Mouse (Mus musculus) hindbrain, embryonic 16.5 days (tissue): ENCODE measurements around the gene Rab31. TPM values are rescaled to one million over a fixed set of nuclear protein-coding genes. Genes with fewer than 3 reads are reported as not detected.
A peak's percentile ranks its signal among the peaks of the same experiment; 100 is the strongest.

Experiments used
- ATAC-seq: fragments of 200-750 bp; cut with Nextera tagmentation; 2 replicates; pipeline ENCODE4 v1.8.0; 2017; ENCODE audit warnings: moderate TSS enrichment, moderate library complexity
- H3K27ac ChIP-seq: fragments of 300-500 bp; sonication (generic); 2 replicates; pipeline ENCODE4 v1.5.1; 2014; ENCODE audit warnings: low read depth, mild to moderate bottlenecking, control low read depth, low read length, moderate library complexity
- H3K27me3 ChIP-seq: fragments of 300-500 bp; sonication (generic); replicated peaks from 2 replicates; pipeline ENCODE4 v1.6.1; 2014; ENCODE audit warnings: low read length; ENCODE audit not compliant: control insufficient read depth, insufficient read depth
- H3K36me3 ChIP-seq: fragments of 300-500 bp; sonication (generic); 2 replicates; pipeline ENCODE4 v1.6.1; 2014; ENCODE audit warnings: mild to moderate bottlenecking, low read length, moderate library complexity, mixed read lengths; ENCODE audit not compliant: control insufficient read depth, insufficient read depth
- H3K4me1 ChIP-seq: fragments of 300-500 bp; sonication (generic); 2 replicates; pipeline ENCODE4 v1.6.1; 2014; ENCODE audit warnings: low read depth, low read length; ENCODE audit not compliant: control insufficient read depth, insufficient read depth
- H3K4me2 ChIP-seq: fragments of 300-500 bp; sonication (generic); 2 replicates; pipeline ENCODE4 v1.6.1; 2014; ENCODE audit warnings: mild to moderate bottlenecking, low read length, control low read depth, moderate library complexity
- H3K4me3 ChIP-seq: fragments of 300-500 bp; sonication (generic); 2 replicates; pipeline ENCODE4 v1.5.1; 2014; ENCODE audit warnings: mild to moderate bottlenecking, low read length, control low read depth, moderate library complexity
- H3K9ac ChIP-seq: fragments of 300-500 bp; sonication (generic); 2 replicates; pipeline ENCODE4 v1.6.1; 2014; ENCODE audit warnings: low read depth, mild to moderate bottlenecking, control low read depth, low read length, moderate library complexity
- H3K9me3 ChIP-seq: fragments of 300-500 bp; sonication (generic); 2 replicates; pipeline ENCODE4 v1.6.1; 2014; ENCODE audit warnings: mild to moderate bottlenecking, low read length, moderate library complexity; ENCODE audit not compliant: control insufficient read depth
- WGBS: fragments of 180-500 bp; shearing (Covaris S2); extraction: QIAGEN DNeasy Blood & Tissue Kit; methylation state at CpG from one replicate; pipeline ENCODE4 v1.1.7; 2014; 5-methylcytosine and 5-hydroxymethylcytosine counted together
- polyA plus RNA-seq: library from polyadenylated mRNA; unstranded; fragments of >200 nt; fragmentation: Nextera tagmentation; extraction: Ambion mirVana; gene quantifications from 2 replicates; pipeline ENCODE4 v1.2.1, GENCODE M21; 2015

Rab31 gene
- polyA plus RNA-seq: 70.0 and 73.8 TPM in 2 replicates

GRCm38 (mm10) chr17:65771951-65772934, at the start of gene Rab31:
Rab31 (minus strand) TSS chr17:65772752.
- peaks cover 30% of the 10 kb centered on the region for H3K4me1 ChIP-seq
- no peaks in the 10 kb centered on the region for H3K9me3 ChIP-seq
- peak within 1 kb of the TSS; percentile 74 for H3K27ac ChIP-seq
- no peaks in the 10 kb centered on the region for H3K27me3 ChIP-seq
- no peaks in the 10 kb centered on the region for H3K36me3 ChIP-seq
- peak; percentile 83 for ATAC-seq
- under 1% methylated on average over 52 of the region's 75 CpGs for WGBS
- peak within 1 kb of the TSS; percentile 88 for H3K9ac ChIP-seq
- H3K4me2 ChIP-seq: peak within 1 kb of the TSS; percentile 63
- peak within 1 kb of the TSS; percentile 52 for H3K4me3 ChIP-seq

- H3K4me1 ChIP-seq: no peaks in the 10 kb centered on the region
- no peaks in the 10 kb centered on the region for H3K27me3 ChIP-seq
- no peak overlapping the region for H3K4me3 ChIP-seq
- no peaks in the 10 kb centered on the region for H3K9me3 ChIP-seq
- no peak for ATAC-seq
- no peak overlapping the region for H3K27ac ChIP-seq
- H3K36me3 ChIP-seq: peaks cover 28% of the 10 kb centered on the region
- H3K4me2 ChIP-seq: no peak overlapping the region
- H3K9ac ChIP-seq: no peak overlapping the region
- WGBS: 82% methylated on average over 5 of the region's 5 CpGs
Measured at GRCm38 (mm10) chr17:65820197-65820596, 47.6 kb upstream of the Rab31 start.

GRCm38 (mm10) chr17:65813763-65814162, 41.2 kb upstream of the Rab31 start:
- H3K36me3 ChIP-seq: peaks cover 42% of the 10 kb centered on the region
- no peak overlapping the region for H3K27ac ChIP-seq
- no peaks in the 10 kb centered on the region for H3K4me1 ChIP-seq
- H3K4me3 ChIP-seq: no peak overlapping the region
- no peaks in the 10 kb centered on the region for H3K27me3 ChIP-seq
- WGBS: 96% methylated on average over 8 of the region's 8 CpGs
- no peak overlapping the region for H3K4me2 ChIP-seq
- H3K9ac ChIP-seq: no peak overlapping the region
- no peak for ATAC-seq
- no peaks in the 10 kb centered on the region for H3K9me3 ChIP-seq

GRCm38 (mm10) chr17:65811032-65811431, 38.5 kb upstream of the Rab31 start:
- no peak for ATAC-seq
- peaks cover 26% of the 10 kb centered on the region for H3K36me3 ChIP-seq
- H3K4me3 ChIP-seq: no peak overlapping the region
- WGBS: 91% methylated on average over 5 of the region's 5 CpGs
- no peak overlapping the region for H3K9ac ChIP-seq
- H3K9me3 ChIP-seq: no peaks in the 10 kb centered on the region
- no peak overlapping the region for H3K4me2 ChIP-seq
- H3K27ac ChIP-seq: no peak overlapping the region
- H3K4me1 ChIP-seq: no peaks in the 10 kb centered on the region
- H3K27me3 ChIP-seq: no peaks in the 10 kb centered on the region

GRCm38 (mm10) chr17:65806416-65806815, 33.9 kb upstream of the Rab31 start:
- H3K9ac ChIP-seq: no peak overlapping the region
- no peaks in the 10 kb centered on the region for H3K27me3 ChIP-seq
- no peaks in the 10 kb centered on the region for H3K9me3 ChIP-seq
- no peak overlapping the region for H3K4me3 ChIP-seq
- 84% methylated on average over 2 of the region's 2 CpGs for WGBS
- no peak overlapping the region for H3K4me2 ChIP-seq
- ATAC-seq: no peak
- no peak overlapping the region for H3K27ac ChIP-seq
- H3K36me3 ChIP-seq: 0 out of 2 replicates have a peak, but pooled peaks cover 8% of the 10 kb centered on the region
- H3K4me1 ChIP-seq: peaks cover 3% of the 10 kb centered on the region; the same call in 1 of the 2 replicates

GRCm38 (mm10) chr17:65805966-65806365, 33.4 kb upstream of the Rab31 start:
- Histone ChIP-seq H3K4me2 (no peak overlapping the region), H3K36me3 (0 out of 2 replicates have a peak, but pooled peaks cover 6% of the 10 kb centered on the region), H3K4me1 (peaks cover 3% of the 10 kb centered on the region; the same call in 1 of the 2 replicates), H3K9me3 (no peaks in the 10 kb centered on the region), H3K27ac (no peak overlapping the region), H3K4me3 (no peak overlapping the region), H3K27me3 (no peaks in the 10 kb centered on the region), H3K9ac (no peak overlapping the region)
- no peak for ATAC-seq
- WGBS: 70% methylated on average over 4 of the region's 4 CpGs

GRCm38 (mm10) chr17:65802026-65802425, 29.5 kb upstream of the Rab31 start:
- Histone ChIP-seq H3K36me3 (0 out of 2 replicates have a peak, but pooled peaks cover 6% of the 10 kb centered on the region), H3K9ac (no peak overlapping the region), H3K27ac (no peak overlapping the region), H3K27me3 (no peaks in the 10 kb centered on the region), H3K4me1 (peaks cover 3% of the 10 kb centered on the region; the same call in 1 of the 2 replicates), H3K4me3 (no peak overlapping the region), H3K4me2 (no peak overlapping the region), H3K9me3 (no peaks in the 10 kb centered on the region)
- 76% methylated on average over 4 of the region's 4 CpGs for WGBS
- no peak for ATAC-seq

GRCm38 (mm10) chr17:65800451-65800850, 27.9 kb upstream of the Rab31 start:
- 84% methylated on average over 6 of the region's 6 CpGs for WGBS
- Histone ChIP-seq H3K4me2 (no peak overlapping the region), H3K4me3 (no peak overlapping the region), H3K4me1 (peaks cover 3% of the 10 kb centered on the region; the same call in 1 of the 2 replicates), H3K9ac (no peak overlapping the region), H3K27me3 (no peaks in the 10 kb centered on the region), H3K27ac (no peak overlapping the region), H3K36me3 (0 out of 2 replicates have a peak, but pooled peaks cover 6% of the 10 kb centered on the region), H3K9me3 (no peaks in the 10 kb centered on the region)
- no peak for ATAC-seq

GRCm38 (mm10) chr17:65799353-65799752, 26.8 kb upstream of the Rab31 start:
- WGBS: 90% methylated on average over 1 of the region's 1 CpGs
- H3K4me3 ChIP-seq: no peak overlapping the region
- H3K4me2 ChIP-seq: no peak overlapping the region
- no peaks in the 10 kb centered on the region for H3K9me3 ChIP-seq
- H3K4me1 ChIP-seq: peaks cover 3% of the 10 kb centered on the region; the same call in 1 of the 2 replicates
- H3K9ac ChIP-seq: no peak overlapping the region
- 0 out of 2 replicates have a peak, but pooled peaks cover 2% of the 10 kb centered on the region for H3K36me3 ChIP-seq
- ATAC-seq: no peak
- no peak overlapping the region for H3K27ac ChIP-seq
- H3K27me3 ChIP-seq: no peaks in the 10 kb centered on the region
